Mouse (Mus musculus) stomach, embryonic 14.5 days (tissue): ENCODE measurements around the gene Srp68. TPM values are rescaled to one million over a fixed set of nuclear protein-coding genes. Genes with fewer than 3 reads are reported as not detected.

Experiments used
- polyA plus RNA-seq: library from polyadenylated mRNA; unstranded; fragments of >200 nt; fragmentation: Nextera tagmentation; extraction: Ambion mirVana; gene quantifications from 2 replicates; pipeline ENCODE4 v1.2.1, GENCODE M21; 2014

The Srp68 gene
- polyA plus RNA-seq, 1 experiment from 2014 or later = 71.8 TPM

Other genes with a start within 250 kb of the Srp68 start
- 1,982 and 2,067 TPM in 2 replicates for gene H3f3b, start 246.3 kb downstream of the Srp68 start, polyA plus RNA-seq
- 29.2 and 31.6 TPM in 2 replicates for gene Unk, start 243.9 kb downstream of the Srp68 start, polyA plus RNA-seq
- gene Unc13d, start 196.3 kb downstream of the Srp68 start, polyA plus RNA-seq = 3.7 and 4.7 TPM in 2 replicates
- 74.0 and 82.4 TPM in 2 replicates for gene Wbp2, start 187.2 kb downstream of the Srp68 start, polyA plus RNA-seq
- gene Trim47, start 147.0 kb downstream of the Srp68 start, polyA plus RNA-seq = 12.2 and 17.3 TPM in 2 replicates
- gene Trim65, start 143.1 kb downstream of the Srp68 start, polyA plus RNA-seq = 5.0 and 6.4 TPM in 2 replicates
- 93.9 and 94.2 TPM in 2 replicates for gene Mrpl38, start 135.3 kb downstream of the Srp68 start, polyA plus RNA-seq
- 29.3 and 30.2 TPM in 2 replicates for gene Fbf1, start 106.1 kb downstream of the Srp68 start, polyA plus RNA-seq
- gene Ten1, start 75.4 kb downstream of the Srp68 start, polyA plus RNA-seq = 80.9 and 81.3 TPM in 2 replicates
- gene Acox1, start 75.2 kb downstream of the Srp68 start, polyA plus RNA-seq = 29.0 and 29.6 TPM in 2 replicates
- gene Evpl, start 36.1 kb downstream of the Srp68 start, polyA plus RNA-seq = 5.0 and 6.0 TPM in 2 replicates
- 0.13 and 0.15 TPM in 2 replicates for gene Galr2, start 6.7 kb upstream of the Srp68 start, polyA plus RNA-seq
- gene Exoc7, start 33.0 kb upstream of the Srp68 start, polyA plus RNA-seq = 67.3 and 72.7 TPM in 2 replicates
- 0.17 and 0.34 TPM in 2 replicates for gene Foxj1, start 61.2 kb upstream of the Srp68 start, polyA plus RNA-seq
- 9.8 and 12.8 TPM in 2 replicates for gene Rnf157, start 138.8 kb upstream of the Srp68 start, polyA plus RNA-seq
- 56.1 and 60.7 TPM in 2 replicates for gene Ubald2, start 159.9 kb upstream of the Srp68 start, polyA plus RNA-seq
- 0.22 TPM in 1 of 2 replicates, not detected in the other for gene Qrich2, start 192.0 kb upstream of the Srp68 start, polyA plus RNA-seq
- gene Prpsap1, start 220.0 kb upstream of the Srp68 start, polyA plus RNA-seq = 216 and 218 TPM in 2 replicates